Mouse (Mus musculus): Measurements from ENCODE around the gene Otud7b.

The Otud7b gene

DNA sequence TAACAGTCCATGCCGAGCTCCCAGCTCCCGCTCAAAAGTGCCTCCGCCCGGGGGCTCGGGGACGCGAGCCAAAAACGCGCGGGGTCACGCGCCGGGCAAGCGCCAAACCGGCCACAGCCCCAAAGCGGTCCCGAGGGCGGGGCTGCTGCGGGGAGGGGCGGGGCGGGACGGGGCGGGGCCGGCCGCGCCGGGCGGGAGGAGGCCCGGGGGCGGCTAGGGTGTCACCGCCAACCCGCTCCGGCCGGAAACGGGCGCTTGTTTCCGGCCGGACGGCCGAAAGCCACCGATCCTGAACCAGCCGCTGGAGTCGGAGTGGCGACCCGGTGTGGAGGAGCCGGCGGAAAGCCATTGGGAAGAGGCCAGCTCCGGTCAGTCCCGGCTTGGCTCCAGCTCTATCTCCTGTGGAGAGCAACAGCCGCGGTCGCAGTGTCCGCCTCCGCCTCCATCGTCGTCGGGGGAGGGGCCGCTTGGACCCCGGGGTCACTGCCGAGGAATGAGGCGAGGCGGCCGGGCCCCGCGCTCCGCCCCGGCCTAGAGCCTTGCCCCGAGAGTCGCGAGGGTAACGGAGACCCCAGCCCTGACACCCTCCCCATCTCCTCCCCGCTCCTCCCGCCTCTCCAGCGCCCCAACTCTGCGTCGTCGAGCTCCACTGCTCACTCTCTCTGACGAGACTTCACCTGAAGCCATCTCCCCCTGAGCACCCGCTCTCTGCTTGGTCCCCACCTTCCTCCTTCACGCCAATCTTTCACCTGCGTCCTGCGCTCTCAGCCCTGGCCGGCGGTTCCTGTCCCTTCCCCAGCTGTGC, at the start of gene Otud7b:
Gene Otud7b (plus strand): TSS at position 267 of the 805 bp plus-strand sequence.
- DNase-seq (ENCODE audit: low spot score): peak; percentile 64

GRCm38 (mm10) chr3:96055294-96055693, 49.0 kb upstream of the Otud7b start:
- no peak for DNase-seq (ENCODE audit: low spot score)

DNA sequence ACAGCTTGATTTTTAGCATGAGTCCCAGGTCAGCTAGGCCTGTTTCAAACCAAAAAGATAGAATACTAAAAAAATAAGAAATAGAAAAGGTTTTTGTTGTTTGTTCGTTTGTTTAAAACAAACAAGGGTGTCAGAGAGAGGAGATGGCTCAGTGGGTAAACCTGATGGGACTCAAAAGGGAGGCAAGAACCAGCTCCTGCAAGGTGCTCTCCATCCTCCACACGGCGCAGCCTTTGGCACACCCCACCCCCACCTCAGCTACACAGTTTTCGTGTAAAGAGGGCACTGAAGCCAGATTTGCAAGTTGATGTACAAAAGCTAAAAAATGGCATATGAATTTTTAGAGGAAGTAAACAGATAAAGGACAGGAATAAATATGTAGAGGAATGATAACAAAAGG, 48.3 kb upstream of the Otud7b start:
- DNase-seq (ENCODE audit: low spot score): no peak

DNA sequence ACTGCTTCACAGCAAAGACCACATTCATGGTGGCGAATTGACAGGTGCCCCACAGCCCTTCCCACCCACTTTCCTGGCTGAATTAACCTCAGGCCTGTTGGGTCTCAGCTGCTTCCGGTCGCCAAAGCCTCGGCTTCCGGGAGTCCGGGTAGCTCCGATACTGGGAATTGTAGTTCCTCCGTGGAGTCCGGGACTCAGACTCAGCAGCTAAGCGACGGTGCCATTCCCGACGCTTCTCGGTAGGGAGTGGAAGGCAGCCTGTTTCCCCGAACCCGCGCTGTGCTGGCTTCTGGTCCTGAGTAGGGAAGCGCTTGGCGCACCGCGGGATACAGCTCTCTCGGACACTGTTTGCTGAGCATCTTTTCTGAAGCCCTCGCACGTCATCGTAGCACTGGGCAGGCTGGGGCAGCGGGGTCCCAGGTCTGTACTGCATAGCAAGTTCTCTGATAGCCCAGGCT, 46.6 kb upstream of the Otud7b start:
- peak; percentile 69 for DNase-seq (ENCODE audit: low spot score)

DNA sequence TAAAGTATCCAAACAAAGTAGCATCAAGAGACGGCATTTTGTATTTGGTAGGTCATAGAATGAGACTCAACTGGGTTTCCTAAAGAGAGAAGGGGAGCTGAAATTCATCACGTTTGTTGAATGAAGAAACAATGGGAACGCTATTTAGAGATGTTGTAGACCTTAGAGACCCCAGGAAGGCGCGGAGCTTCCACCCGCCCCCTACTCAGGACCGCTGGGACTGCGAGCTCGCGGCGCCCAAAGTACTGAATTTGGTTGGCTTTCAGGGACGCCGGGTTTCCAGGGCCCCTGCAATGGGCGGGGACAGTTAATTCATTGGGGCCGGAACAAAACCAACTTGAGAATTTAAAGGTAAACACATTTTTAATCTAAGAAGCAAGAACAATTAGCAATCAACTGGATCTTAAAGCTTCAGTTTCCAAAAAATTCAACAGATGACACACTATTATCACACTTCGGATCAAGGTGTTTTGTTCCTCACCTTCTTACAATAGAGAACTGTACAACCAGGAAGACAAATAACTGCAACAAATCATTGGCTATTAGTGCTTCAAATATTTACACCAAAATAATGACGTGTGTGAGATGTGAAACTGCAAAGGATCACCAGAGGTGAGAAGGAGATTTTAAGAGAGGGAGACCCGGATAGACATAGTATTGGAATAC, 46.0 kb upstream of the Otud7b start, which contains the start of gene Vps45:
Gene Vps45 (minus strand): TSS at position 236 of the 666 bp plus-strand sequence.
- DNase-seq (ENCODE audit: low spot score): peak; percentile 21

DNA sequence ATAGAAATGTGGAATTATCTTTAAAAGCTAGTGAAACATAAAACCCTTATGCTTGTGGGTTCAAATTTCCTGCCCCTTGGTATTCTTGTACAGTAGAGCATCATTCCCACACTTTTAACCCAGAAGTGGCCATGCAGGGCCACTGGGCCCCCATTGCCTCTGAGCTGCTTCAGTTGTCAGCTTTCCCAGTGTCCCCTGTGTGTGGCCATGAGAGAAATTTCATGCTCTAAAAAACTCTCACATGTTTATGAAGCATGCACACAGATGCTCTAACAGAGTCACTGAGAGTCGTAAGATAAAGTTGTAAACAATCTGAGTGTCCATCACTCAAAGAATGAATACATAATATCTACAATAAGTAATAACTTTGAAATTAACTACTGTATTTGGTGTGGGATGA, 44.2 kb upstream of the Otud7b start:
- no peak for DNase-seq (ENCODE audit: low spot score)

- no peak for DNase-seq (ENCODE audit: low spot score)
Observed at GRCm38 (mm10) chr3:96063299-96063698, 41.0 kb upstream of the Otud7b start.

DNA sequence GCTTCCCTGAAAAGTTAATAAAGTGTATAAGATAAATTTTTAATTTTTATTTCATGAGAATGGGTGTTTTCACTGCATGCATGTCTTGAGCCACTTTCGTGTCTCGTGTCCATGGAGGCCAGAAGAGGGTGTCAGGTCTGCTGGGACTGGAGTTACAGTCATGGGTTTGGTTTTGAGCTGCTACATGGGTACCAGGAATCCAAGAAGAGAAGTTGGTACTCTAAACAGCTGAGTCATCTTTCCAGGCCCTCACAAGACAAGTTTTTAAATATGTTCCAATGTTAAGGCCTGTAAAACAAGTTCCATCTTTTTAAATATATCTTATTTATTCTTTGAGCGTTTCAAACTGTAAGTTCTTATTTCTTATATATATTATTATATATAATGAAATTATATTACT, 40.1 kb upstream of the Otud7b start:
- no peak for DNase-seq (ENCODE audit: low spot score)

- DNase-seq (ENCODE audit: low spot score): no peak
Observed at GRCm38 (mm10) chr3:96065147-96065546, 39.2 kb upstream of the Otud7b start.

DNA sequence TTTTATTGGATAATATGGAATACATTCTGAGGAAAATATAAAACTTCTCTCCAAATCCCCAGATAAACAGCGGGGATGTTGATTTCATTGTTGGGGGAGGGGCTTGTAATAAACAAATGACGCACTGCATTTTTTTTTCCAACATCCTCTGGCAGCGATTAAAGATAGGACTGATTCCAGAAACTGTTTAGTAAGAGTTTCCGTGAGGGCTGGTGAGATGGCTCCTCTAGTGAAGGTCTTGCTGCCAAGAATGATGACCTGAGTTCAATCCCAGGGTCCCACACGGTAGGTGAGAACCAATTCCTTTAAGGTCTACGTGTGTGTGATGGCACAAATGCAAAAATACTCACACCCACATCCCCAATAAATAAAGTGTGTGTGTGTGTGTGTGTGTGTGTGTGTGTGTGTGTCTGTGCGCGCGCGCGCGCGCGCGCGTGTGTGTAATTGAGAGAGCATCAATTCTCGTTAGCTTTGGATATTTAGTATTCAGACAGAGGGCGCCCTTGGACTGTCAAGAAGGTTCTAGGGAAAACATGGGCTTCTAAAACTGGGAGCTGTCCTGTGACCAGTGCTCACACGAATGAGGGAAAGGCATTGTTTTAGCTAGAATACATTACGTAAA, 38.5 kb upstream of the Otud7b start:
- no peak for DNase-seq (ENCODE audit: low spot score)

DNA sequence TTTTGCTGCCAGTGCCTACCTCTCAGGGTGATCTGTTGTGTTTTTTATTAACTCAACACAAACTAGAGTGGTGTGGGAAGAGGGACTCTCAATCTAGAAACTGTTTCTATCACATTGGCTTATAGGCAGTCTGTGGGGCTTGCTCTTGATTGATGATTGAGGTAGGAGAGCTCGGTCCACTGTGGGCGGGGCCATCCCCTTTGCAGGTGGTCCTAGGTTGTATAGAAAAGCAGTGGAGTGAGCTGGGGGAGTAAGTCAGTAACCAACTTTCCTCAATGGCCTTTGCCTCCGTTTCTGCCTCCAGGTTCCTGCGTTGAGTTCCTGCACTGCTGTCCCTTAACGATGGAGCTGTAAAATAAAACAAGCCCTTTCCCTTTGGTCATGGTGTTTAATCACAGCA, 37.6 kb upstream of the Otud7b start:
- DNase-seq (ENCODE audit: low spot score): no peak

GRCm38 (mm10) chr3:96069046-96069445, 35.3 kb upstream of the Otud7b start:
- no peak for DNase-seq (ENCODE audit: low spot score)

GRCm38 (mm10) chr3:96069542-96069941, 34.8 kb upstream of the Otud7b start:
- DNase-seq (ENCODE audit: low spot score): no peak

- DNase-seq (ENCODE audit: low spot score): no peak
Observed at GRCm38 (mm10) chr3:96070241-96070640, 34.1 kb upstream of the Otud7b start.

DNA sequence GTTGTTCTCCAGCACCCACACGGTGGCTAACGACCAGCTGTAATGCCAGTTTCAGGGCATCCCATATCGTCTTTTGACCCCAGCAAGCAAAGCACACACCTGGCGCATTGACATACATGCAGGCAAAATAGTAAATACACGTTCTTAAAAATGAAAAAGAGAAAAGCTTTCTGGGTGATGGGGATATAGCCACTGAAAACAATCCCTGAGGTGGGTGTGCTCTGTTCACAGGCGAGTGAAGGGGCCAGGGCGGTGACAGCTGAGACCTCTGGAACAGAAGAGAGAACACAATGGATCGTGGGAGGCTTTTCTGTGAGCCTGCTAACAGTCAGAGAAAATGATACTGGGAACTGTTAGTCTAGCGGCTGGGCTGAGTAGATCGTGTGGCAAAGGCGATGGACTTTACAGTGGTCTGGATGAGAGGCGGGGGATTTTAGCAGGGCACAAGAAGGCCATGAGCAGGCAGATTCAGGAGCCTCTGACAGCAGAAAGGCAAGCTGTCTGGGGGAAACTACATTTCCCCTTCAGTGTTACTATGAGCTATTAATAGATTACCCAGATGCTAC, 31.3 kb upstream of the Otud7b start:
- DNase-seq (ENCODE audit: low spot score): no peak

DNA sequence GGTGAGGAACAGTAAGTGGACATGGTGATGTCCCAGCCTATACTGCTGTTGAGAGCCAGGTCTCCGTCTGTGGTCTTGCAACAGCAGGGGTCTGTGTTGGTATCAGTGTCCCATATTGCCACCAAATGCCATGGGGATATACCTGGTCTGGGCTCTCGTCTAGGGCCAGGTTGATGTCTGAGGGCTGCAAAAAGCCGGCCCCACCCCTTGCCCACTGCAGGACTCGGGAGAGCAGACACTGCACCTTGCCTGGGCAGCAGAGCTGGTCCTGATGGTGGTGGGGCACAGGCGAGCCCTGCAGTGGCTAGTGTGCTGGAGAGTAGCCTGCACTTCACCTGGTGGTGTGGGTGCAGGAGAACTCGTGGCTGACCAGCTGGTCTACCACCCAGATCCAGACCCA, 26.3 kb upstream of the Otud7b start:
- no peak for DNase-seq (ENCODE audit: low spot score)

GRCm38 (mm10) chr3:96078711-96079110, 25.6 kb upstream of the Otud7b start:
- DNase-seq (ENCODE audit: low spot score): no peak

DNA sequence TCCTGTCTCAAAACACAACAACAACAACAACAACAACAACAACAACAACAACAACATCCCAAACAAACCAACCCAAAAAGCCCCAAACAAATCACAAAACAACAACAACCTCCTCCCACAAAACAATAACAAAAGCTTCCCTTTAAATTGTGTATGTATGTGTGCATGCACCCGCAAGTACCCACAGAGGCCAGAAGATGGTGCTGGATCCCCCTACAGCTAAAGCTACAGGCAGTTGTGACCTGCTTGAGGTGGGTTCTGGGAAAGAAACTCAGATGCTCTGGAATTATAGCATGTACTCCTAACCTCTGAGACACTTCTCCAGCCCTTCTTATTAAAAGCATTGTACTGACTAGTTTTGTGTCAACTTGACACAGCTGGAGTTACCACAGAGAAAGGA, 23.3 kb upstream of the Otud7b start:
- DNase-seq (ENCODE audit: low spot score): no peak

- no peak for DNase-seq (ENCODE audit: low spot score)
Observed at GRCm38 (mm10) chr3:96081650-96082049, 22.7 kb upstream of the Otud7b start.

GRCm38 (mm10) chr3:96082100-96082499, 22.2 kb upstream of the Otud7b start:
- no peak for DNase-seq (ENCODE audit: low spot score)

DNA sequence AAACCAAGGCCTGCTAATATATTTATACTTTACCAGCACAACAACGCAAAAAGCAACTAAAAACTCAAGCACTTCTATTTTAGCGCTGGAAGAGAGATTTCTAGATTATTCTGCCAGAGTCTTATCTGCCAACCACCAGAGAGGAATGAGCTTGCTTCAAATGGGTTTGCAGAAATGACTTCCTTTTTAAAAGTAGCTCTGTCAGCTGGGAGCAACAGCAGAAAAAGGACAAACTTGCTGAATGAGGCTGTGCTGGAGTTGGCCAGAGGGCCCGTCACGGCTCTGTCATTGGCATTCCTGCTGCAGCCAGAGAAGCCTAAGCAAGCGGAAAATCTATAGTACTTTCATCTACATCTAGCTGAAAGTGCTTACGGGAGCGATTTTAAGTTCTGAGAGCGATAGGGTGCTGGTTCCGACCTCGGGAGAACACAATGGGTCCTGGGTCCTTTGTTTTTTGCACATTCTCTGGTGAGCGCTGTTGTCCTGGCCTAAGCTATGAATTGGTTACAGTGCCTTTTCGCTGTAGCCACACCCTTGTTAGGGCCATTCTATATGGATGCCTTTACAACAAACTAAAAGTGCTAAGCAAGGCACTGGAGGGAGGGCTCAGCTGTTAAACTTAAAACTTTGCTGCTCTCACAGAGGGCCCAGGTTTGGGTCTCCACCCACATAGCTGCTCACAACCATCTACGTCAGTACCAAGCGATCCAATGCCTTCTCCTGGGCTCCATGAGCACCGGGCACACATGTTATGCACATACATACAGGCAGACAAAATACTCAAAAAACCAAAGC, 21.4 kb upstream of the Otud7b start:
- DNase-seq (ENCODE audit: low spot score): no peak
